Mouse (Mus musculus): ENCODE data around the gene Clock. TPM values are rescaled to one million over a fixed set of nuclear protein-coding genes. Genes with fewer than 3 reads are reported as not detected.

The Clock gene
- polyA plus RNA-seq, 1 experiment from 2014 or later = 13.5 TPM

Other genes with a start within 250 kb of the Clock start
- gene Srd5a3, start 164.5 kb downstream of the Clock start, polyA plus RNA-seq (2015; fragmentation: Nextera tagmentation; extraction: Ambion mirVana) = 45.4 and 49.6 TPM in 2 replicates
- 108 and 110 TPM in 2 replicates for gene Tmem165, start 120.9 kb downstream of the Clock start, polyA plus RNA-seq (2015; fragmentation: Nextera tagmentation; extraction: Ambion mirVana)
- gene Pdcl2, start 26.4 kb upstream of the Clock start, polyA plus RNA-seq (2015; fragmentation: Nextera tagmentation; extraction: Ambion mirVana) = not detected in 2 replicates
- 0.19 and 0.26 TPM in 2 replicates for gene Nmu, start 59.0 kb upstream of the Clock start, polyA plus RNA-seq (2015; fragmentation: Nextera tagmentation; extraction: Ambion mirVana)
- not detected in 2 replicates for gene Gm7271, start 179.2 kb upstream of the Clock start, polyA plus RNA-seq (2015; fragmentation: Nextera tagmentation; extraction: Ambion mirVana)
- gene Exoc1, start 224.5 kb upstream of the Clock start, polyA plus RNA-seq (2015; fragmentation: Nextera tagmentation; extraction: Ambion mirVana) = 28.5 and 29.3 TPM in 2 replicates

All from lung, embryonic 15.5 days (tissue).